Mouse (Mus musculus) cerebellum, postnatal 4 days (tissue): ENCODE data around the gene Pdcd2l.
"Not testable (repeated sequence)": the region's sequence is repeated elsewhere in the genome, so short reads cannot be mapped to it uniquely, and the experiment has no call there.

ENCODE experiments used
- DNase-seq, 2 experiments: peaks; one replicate each; pipeline ENCODE4 v3.0.0; 2022; ENCODE audit warnings: low spot score in 2 of 2, mixed read lengths in 1 of 2

Gene Pdcd2l

DNA sequence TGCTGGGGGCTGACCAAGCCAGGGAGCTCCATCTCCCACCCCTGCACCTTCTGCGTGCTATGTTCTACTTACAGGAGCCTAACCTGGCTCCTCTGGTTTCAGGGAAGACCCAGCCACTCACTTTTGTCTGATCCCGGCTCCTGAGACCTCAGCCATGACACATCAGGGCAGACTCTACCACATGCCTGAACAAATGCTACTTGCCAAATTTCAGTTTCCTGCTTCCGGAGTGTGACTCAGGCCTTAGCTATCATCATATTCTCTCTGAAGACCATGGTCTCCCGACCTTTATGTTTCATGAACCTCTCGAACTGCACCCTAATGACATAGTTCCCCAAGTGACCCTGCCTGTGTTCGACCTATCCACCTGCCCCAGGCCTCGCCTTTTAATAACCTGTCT is 16.8 kb upstream of the Pdcd2l start:
- DNase-seq, result no peak

DNA sequence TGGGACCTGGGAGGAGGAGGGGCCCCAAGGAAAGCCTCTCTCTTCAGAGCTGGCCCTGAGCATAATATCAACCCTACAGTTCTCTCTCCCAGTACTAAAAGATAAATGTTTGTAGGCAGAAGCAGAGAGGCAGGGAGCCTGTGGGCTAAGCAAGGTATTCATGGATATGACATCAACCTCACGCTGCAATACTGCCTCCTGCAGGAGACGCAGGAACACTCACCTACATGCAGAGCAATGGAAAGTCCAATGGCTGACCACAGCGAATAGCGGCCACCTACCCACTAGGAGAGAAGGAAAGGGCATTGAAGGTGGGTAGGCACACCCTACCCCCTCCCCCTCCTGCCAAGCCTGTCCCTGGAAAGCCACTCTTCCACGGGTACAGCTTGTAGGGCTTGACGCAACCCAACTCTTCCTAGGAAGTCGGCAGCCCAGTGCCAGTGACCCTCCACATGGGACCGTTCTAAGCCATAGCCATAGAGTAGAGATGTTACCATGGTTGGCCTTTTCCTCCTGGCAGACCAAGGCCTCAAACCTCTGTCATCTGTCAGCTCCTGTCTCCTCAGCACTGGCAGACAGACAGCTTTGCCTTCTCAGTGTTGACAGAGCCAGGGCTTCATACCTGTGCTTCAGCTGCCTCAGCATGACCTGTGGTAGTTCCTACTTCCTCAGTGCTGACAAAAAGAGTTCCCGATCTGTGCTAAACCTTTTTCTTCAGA is 11.7 kb upstream of the Pdcd2l start:
- no peak for DNase-seq

DNA sequence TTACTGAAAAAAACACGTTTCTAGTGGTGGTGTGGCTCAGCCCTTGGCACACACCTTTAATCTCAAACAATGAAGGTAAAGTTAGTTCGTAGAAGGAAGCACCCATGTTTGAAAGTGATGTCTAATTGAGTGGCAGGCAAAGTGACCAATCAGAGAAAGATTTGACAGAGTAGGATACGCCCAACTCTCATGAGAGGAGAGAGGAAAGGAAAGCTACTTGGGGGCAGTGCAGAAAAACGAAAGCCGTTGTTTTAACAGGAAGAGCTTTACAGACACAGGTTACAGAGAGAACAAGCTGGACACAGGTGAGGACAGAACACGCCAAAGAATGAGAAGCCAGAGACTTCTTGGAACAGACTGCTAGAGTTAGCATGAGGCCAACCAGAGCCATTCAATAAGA is 9.9 kb upstream of the Pdcd2l start:
- no peak for DNase-seq

DNA sequence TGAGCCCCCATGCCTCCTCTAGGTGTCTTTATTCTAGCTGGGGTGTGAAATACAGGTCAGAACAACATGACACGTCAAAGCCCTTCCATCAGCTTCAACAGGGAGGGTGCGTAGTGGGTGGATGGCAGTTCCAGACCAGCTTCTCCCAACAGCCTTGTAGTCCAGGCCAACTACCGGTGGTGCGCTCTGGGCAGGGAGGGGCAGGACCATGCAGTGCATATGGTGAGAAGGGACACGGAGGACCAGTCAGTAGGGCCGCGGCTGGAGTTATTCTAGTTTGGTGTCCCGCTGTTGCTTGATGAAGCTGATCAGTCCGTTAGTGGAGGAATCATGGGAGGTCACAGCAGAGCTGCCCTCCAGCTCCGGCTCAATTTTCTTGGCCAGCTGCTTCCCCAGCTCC is 5.7 kb upstream of the Pdcd2l start:
- DNase-seq, result not testable (repeated sequence)

DNA sequence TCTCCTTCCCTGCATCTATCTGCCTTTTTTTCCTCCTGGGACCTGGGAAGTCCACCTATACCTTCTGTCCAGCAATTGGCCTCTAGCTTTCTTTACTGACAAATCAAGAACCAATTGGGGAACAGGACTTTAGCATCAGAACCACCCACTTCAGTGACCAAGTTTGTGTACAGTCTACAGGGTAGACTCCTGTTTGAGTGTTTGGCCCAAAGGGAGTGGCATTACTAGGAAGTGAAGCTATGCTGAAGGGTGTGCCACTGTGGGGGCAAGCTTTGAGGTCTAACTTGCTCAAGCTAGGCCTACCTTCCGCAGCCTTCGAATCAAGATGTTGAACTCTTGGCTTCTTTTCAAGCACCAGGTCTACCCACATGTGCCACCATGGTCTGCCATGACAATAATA is 4.4 kb upstream of the Pdcd2l start:
- no peak for DNase-seq

DNA sequence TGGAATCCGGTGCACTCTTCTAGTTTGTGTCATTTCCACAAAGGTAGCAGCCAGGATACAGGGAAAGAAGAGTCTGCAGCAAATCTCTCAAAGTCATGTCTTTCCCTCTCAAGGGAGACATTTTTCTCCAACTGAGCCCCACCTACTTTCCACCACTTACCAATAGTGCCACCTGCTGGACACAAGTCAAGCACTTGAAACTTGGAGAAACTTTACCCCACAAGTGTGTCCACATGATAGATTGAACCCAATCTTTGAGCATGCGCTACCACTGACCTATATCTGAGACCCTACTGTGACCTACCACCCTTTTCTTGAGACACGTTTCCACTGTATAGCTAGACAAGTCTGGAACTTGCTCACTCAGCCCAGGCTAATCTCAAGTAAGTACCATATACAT is 1.9 kb upstream of the Pdcd2l start:
- no peak for DNase-seq

DNA sequence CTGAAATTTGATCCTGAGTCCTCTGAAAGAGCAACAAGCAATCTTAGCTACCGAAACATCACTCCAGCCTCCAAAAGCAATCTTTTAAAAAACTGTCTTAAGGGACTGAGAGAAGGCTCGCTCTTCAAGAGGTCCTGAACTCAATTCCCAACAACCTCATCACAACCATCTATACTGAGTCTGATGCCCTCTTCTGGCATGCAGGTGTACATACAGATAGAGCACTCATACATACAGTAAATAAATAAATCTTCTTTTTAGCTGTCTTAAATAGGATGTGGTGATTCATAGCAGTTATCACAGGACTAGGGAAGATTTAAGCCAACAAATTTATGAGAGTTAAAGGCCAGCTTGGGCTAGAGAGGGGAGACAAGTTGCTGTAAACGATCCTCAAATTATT is 829 bp downstream of the Pdcd2l start:
- no peak for DNase-seq

DNA sequence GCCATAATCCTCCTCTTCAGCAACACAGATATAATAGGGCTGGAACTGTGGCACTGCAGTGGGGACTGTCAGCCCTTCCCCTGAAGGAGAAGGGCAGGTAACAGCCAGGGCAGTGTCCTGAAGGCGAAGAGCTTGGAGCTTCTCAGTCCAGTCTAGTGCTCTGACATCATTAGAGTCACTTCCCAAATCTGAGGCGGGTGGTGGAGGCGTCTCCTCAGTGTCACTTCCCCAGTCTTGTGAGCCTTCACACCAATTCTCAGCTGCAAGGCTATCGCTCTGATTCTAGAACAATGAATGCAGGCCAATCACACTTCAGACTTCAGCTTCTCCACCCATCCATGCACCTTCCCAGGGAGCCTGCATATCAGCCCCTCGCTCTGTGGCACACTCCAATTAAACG is 3.6 kb downstream of the Pdcd2l start:
- DNase-seq, result no peak

DNA sequence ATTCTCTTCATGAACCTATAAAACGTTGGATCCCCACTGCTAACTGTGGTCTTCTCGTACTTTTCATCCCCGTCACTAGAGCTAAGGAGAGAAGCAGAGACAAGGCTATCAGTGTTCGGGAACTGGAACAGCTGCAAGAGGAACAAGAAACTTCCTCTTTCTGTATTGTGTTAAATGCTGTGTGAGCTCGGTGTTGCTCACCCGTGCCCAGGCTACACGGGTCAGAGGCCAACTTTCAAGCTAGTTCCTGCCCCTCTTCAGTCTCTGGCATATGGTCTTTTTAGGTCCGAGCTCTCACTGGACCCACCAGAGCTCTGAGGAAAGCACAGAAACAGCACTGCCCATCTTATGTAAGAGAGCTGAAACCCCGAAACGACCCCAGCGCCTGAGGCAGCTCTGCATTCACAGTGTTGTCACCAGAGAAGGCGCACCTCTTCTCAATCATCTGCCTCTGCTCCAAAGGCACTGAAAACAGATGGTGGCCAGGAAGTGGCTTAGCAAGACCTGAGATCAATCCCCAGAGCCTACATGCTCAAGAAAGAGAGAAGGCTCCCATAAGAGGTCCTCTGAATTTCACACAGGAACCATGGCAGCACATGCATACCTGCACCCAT is 7.0 kb downstream of the Pdcd2l start:
- no peak for DNase-seq

DNA sequence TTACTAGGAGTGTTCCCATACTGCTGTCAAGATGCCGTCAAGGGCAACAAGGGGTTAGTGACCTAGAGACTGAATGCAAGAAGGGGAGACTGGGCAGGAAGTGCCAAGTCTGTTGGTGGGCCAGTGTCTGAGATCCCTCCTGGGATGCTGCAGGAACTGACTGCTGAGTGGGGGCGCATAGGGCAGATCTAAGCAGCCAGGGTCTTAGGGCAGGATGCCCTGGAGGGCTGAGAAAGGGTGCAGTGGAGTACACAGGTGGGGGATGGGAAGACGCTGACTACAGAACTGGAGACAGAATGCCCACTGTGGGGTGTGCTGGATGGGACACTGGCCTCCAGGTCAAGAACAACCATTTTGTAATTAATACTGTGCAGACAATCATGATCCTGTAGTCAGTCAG is 12.7 kb downstream of the Pdcd2l start:
- DNase-seq, result no peak

DNA sequence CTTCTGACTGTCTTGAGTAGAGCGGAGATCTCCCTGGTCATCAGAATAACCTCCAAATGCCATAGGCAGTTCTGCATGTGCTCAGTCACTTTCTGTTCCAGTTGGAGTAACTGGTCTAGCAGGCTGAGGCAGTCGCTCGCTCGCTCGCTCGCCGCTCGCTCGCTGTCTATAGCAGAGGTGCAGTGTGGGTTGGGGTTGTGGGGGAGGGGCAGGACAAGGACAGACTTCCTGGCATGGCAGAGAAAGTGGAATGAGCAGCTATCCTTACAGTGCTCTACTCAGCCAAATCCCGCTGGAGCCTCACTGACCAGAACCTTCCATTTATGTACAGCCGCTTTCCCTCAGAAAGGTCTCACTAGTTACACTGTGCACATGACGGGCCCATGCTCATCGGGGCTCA is 13.1 kb downstream of the Pdcd2l start:
- DNase-seq, result no peak

DNA sequence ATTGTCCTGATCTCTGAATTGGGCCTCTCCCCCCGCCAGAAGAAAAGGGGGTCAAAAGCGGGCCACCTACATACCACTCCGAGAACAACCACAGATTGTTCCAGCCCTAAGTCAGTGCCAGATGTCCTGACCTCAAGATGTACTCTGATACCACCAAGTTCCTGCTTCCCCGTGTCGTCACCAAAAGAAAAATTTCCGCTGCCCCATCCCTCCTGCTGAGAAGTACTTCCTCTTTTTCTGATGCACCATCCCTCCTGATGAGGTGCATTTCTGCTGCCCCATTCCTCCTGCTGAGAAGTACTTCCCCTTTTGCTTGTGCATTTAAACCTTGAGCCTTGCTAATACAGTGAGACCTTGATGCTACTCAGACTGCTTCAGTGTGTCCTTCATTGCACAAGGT is 20.2 kb downstream of the Pdcd2l start:
- DNase-seq, result not testable (repeated sequence)

DNA sequence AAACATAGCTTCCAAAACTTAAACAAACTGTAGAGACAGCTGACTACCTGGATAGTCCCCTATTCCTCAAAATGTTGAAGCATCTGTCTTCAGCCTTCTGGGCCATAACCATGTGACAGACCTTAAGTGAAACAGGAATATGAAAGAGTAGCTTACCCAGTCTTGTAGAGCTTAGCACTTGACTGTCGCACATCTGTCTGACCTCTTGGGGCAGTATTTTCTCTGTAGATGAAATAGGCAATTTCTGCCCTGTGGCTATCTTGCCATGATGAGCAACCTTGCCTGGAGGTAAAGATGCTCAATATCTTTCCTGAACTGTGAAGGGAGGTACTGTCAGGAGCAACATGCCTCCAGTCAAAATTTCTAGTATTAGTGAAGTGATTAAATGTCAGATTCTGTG is 24.2 kb downstream of the Pdcd2l start:
- DNase-seq, result no peak

DNA sequence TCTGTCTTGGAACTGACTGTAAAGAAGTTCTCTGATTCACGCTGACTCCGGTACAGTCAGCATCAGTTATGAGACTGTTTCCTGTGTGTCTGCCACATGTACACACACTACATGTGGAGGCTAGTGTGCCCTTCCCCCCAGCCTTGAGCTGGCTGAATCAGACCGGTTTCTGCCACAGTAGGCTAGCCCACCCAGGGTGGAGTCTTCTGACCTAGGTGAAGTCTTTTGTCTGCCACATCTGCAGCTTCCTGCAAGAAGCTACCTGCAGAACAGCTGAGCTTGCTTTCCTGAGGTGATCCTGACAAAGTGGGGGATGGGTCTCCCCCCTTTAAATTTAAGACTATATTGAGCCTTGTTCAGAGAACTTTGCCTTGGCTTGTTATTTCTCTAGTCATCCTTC is 27.0 kb downstream of the Pdcd2l start, which contains the start of gene Uba2:
Gene Uba2, minus strand, starts transcription at position 146 of the 400 bp plus-strand sequence.
- no peak for DNase-seq

DNA sequence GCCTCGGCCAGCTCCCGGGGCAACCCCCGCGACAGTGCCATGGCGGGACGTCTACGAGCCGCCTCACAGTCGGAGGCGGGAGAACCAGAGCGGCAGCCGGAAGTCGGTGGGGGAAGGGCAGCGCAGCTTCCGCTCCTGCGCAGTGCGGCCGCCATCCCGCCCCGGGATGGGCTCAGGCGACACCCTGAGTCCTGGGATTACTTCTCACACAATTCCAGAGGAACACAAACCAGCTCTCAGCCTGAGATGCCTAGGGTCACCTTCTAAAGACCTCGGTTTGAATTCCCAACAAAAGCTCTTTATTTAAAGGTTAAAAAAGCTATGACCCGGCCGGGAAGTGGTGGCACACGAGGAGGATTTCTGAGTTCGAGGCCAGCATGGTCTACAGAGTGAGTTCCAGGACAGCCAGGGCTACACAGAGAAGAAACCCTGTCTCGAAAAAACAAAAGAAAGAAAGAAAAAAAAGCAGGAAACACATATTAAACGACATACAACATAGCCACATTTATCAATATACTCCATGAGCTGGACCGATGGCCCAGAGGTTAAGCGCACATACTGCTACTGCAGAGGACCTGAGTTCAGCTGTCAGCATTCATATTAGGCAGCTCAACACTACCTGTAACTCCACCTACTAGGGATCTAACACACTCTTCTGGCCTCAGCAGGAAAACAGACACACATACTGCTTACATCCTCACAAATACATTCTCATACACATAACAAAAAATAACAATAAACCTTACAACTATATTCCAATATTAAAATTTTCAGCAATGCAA is 27.8 kb downstream of the Pdcd2l start:
- DNase-seq, result peak; percentile 86 to 93

DNA sequence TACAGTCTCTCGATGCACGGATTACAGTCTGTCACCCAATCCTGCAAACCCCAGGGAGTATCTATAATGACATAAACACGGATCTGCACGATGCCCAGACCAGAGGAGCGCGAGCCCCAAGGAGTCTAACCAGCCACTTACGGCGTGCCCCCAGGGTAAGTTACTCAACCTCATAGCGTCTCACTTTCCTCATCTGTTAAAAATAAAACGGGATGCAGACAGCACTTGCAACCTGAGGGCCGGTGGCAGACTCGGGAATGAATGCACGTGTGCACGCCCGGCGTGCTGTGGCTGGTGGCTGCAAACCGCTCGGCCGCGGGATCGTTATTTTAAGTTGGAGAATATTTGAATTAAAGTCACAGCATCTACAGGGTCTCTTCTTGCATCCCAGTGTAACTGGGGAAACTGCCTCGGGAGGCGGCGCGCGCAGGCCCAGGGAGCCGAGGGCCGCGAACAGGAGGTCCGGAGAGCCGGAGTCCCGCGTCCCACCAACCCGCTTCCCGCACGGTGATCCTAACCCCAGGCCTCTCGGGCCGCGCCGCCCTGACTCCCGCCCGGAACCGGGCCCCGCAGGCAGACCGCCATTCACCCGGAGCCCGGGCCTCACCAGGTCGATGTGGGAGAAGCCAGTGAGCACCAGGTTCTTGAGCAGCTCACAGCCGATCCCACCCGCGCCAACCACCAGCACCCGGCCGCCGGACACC is 28.5 kb downstream of the Pdcd2l start:
- DNase-seq, result no peak

DNA sequence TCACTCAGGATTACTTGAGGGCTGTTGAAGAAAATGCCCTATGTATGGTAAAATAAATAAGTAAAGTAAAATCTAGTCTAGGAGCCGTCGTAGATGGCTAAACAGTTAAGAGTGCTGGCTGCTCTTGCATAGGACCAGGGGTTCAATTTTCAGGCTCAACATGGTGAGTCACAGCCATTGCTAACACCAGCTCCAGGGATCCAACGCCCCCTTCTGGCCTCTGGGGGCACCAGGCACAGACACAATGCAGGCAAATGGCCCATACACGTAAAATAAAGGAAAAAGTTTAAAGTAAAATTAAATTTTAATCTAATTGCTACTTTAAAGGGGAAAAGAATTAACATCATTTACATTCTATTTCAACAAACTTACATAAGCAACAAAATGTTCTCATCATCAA is 29.6 kb downstream of the Pdcd2l start:
- no peak for DNase-seq

DNA sequence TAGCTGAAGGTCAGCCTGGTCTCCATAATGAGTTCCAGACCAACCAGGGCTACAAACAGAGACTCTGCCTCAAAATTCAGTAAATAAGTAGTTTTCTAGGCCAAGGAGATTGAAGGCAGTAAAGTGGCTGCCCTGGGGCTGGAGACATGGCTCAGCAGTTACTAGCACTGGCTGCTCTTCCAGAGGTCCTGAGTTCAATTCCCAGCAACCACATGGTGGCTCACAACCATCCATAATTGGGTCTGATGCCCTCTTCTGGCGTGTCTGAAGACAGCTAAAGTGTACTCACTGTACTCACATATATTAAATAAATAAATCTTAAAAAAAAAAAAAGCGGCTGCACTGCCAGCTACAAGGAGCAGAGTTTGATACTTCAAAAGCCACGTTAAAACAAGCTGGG is 30.5 kb downstream of the Pdcd2l start:
- no peak for DNase-seq

DNA sequence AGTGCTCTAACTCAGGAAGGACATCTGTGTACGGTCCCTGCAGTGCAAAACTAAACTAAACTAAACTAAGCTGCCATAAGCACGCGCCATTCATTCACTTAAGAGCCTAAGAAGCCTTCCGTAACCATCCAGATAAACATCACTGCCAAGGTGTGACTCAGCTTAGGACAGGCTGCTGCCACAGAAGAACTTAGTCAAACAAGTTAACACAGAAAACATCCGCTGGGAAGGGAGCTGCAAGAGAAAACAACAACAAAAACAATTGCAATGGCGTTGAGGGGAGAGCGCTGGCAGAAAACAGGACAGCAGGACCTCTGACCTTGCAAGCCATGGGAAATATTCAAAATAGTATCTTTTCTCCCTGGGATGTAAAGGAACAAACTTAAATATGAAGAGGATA is 31.8 kb downstream of the Pdcd2l start:
- no peak for DNase-seq

DNA sequence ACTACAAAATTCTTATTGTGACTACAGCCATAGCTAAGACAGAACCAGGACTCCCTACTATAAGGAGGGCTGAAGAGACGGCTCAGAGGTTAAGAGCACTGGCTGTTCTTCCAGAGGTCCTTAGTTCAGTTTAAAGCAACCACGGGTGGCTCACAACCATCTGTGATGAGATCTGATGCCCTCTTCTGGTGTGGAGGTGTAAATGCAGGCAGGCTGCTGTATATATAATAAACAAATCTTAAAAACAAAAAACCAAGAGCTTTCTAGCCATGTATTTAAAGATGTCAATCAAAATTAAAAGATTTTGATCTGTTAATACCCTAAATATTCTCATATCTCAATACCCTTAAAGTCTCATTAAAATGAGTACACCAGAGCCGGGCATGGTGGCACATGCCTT is 37.3 kb downstream of the Pdcd2l start:
- DNase-seq, result no peak

DNA sequence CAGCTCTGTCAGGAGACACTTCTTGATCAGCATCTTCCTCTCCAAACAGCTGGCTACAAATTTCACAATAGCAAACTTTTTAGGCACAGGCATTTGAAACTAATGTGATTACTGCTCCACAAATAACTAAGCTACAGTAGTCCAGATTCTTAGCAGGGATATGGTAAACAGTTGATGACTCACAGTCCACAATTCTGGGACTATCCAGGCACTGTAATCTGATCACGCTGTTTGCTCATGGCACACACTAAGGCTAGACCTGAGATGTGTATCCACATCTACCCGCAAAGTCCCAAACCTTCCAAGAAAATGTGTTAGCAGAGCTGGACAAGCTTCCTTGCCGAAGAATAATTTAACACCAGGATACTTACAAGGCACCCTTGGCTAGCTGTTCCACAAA is 38.5 kb downstream of the Pdcd2l start:
- no peak for DNase-seq

DNA sequence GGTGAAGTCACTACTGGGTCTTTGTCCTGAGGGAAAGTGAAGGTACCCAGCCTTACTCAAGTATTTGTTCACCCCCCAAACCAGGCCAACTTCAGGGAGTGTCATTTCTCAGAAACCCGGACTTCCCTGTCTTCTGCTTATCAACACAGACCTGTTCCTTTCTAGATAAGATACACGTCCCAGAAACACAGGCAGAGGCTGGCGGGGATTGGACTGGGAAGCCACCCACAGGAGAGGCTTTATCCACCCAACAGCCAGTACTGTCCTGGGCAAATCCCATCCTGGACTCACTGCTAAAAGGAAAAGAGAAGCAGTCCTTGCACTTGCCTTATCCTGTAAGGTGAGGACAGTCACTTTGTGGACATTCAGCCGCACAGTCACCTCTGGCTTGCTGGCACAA is 49.3 kb downstream of the Pdcd2l start:
- DNase-seq, result no peak
